Mouse (Mus musculus) heart, embryonic 14.5 days (tissue): Measurements from ENCODE around the gene Gm17067. TPM values are rescaled to one million over a fixed set of nuclear protein-coding genes. Genes with fewer than 3 reads are reported as not detected.
"Not testable (repeated sequence)": the region's sequence is repeated elsewhere in the genome, so short reads cannot be mapped to it uniquely, and the experiment has no call there.

Experiments used
- ATAC-seq: fragments of 200-750 bp; cut with Nextera tagmentation; 2 replicates; pipeline ENCODE4 v1.8.0; 2017; ENCODE audit warnings: low read depth, moderate TSS enrichment; ENCODE audit not compliant: insufficient number of reproducible peaks, insufficient read depth, low FRiP score
- H3K27ac ChIP-seq, 2 experiments: fragments of 200-500 bp in 1 of 2; fragments of 300-500 bp in 1 of 2; sonication (generic) in 1 of 2; replicated peaks in 1 of 2; 2 replicates each; pipeline ENCODE4 v1.5.1; 2012 to 2014; ENCODE audit warnings: low read depth in 2 of 2, low read length in 2 of 2, control low read depth in 1 of 2, mild to moderate bottlenecking in 1 of 2, mixed read lengths in 1 of 2; ENCODE audit not compliant: control insufficient read depth in 1 of 2, insufficient read depth in 1 of 2
- H3K27me3 ChIP-seq: fragments of 300-500 bp; sonication (generic); 2 replicates; pipeline ENCODE4 v1.6.1; 2014; ENCODE audit warnings: mild to moderate bottlenecking, low read length, control low read depth; ENCODE audit not compliant: control insufficient read depth, insufficient read depth
- H3K36me3 ChIP-seq: fragments of 300-500 bp; sonication (generic); 2 replicates; pipeline ENCODE4 v1.6.1; 2014; ENCODE audit warnings: mild to moderate bottlenecking, control low read depth, low read length, mixed read lengths; ENCODE audit not compliant: control insufficient read depth, insufficient read depth
- H3K4me1 ChIP-seq, 2 experiments: fragments of 200-500 bp in 1 of 2; fragments of 300-500 bp in 1 of 2; sonication (generic) in 1 of 2; 2 replicates each; pipeline ENCODE4 v1.6.1; 2012 to 2014; ENCODE audit warnings: low read length in 2 of 2, control low read depth in 1 of 2, mixed read lengths in 1 of 2; ENCODE audit not compliant: control insufficient read depth in 2 of 2, insufficient read depth in 2 of 2
- H3K4me2 ChIP-seq: fragments of 300-500 bp; sonication (generic); 2 replicates; pipeline ENCODE4 v1.6.1; 2014; ENCODE audit warnings: mild to moderate bottlenecking, low read length
- H3K4me3 ChIP-seq, 2 experiments: fragments of 200-500 bp in 1 of 2; fragments of 300-500 bp in 1 of 2; sonication (generic) in 1 of 2; 2 replicates each; pipeline ENCODE4 v1.5.1; 2012 to 2014; ENCODE audit warnings: low read length in 2 of 2, mild to moderate bottlenecking in 2 of 2, control low read depth in 1 of 2, low read depth in 1 of 2, moderate library complexity in 1 of 2; ENCODE audit not compliant: control insufficient read depth in 1 of 2, insufficient read depth in 1 of 2
- H3K9ac ChIP-seq: fragments of 300-500 bp; sonication (generic); 2 replicates; pipeline ENCODE4 v1.6.1; 2014; ENCODE audit warnings: mild to moderate bottlenecking, low read length
- H3K9me3 ChIP-seq: fragments of 300-500 bp; sonication (generic); 2 replicates; pipeline ENCODE4 v1.6.1; 2016; ENCODE audit warnings: low read length, control low read depth; ENCODE audit not compliant: control insufficient read depth
- WGBS: fragments of 180-500 bp; shearing (Covaris S2); extraction: QIAGEN DNeasy Blood & Tissue Kit; methylation state at CpG from one replicate; pipeline ENCODE4 v1.1.7; 2014; 5-methylcytosine and 5-hydroxymethylcytosine counted together
- polyA plus RNA-seq: library from polyadenylated mRNA; unstranded; fragments of >200 nt; fragmentation: Nextera tagmentation; extraction: Ambion mirVana; gene quantifications from 2 replicates; pipeline ENCODE4 v1.2.1, GENCODE M21; 2014

The Gm17067 gene
- polyA plus RNA-seq, 1 experiment from 2014 or later = not detected

GRCm38 (mm10) chr7:42660140-42660539, 66.7 kb downstream of the Gm17067 start:
- not testable (repeated sequence) for H3K4me2 ChIP-seq, H3K9me3 ChIP-seq, H3K4me1 ChIP-seq, H3K27ac ChIP-seq, H3K27me3 ChIP-seq, ATAC-seq, H3K9ac ChIP-seq, H3K4me3 ChIP-seq
- H3K36me3 ChIP-seq = peaks cover 20% of the 10 kb centered on the region
- 62% methylated on average over 5 of the region's 5 CpGs for WGBS

Other genes starting within 250 kb of the Gm17067 start
- 6.3 and 7.1 TPM in 2 replicates for gene Zfp141, start 221.3 kb downstream of the Gm17067 start, polyA plus RNA-seq
- not detected in 2 replicates for gene Gm21028, start 148.4 kb downstream of the Gm17067 start, polyA plus RNA-seq
- gene Zfp977, start 134.5 kb downstream of the Gm17067 start, polyA plus RNA-seq = 1.2 and 1.6 TPM in 2 replicates
- gene Zfp976, start 84.4 kb downstream of the Gm17067 start, polyA plus RNA-seq = 0.73 and 1.9 TPM in 2 replicates
- 5.6 and 7.1 TPM in 2 replicates for gene Zfp975, start 34.3 kb downstream of the Gm17067 start, polyA plus RNA-seq
- not detected in 2 replicates for gene Vmn2r62, start 66.5 kb upstream of the Gm17067 start, polyA plus RNA-seq
- gene Gm2381, start 140.2 kb upstream of the Gm17067 start, polyA plus RNA-seq = not detected in 2 replicates
- gene Vmn2r63, start 206.8 kb upstream of the Gm17067 start, polyA plus RNA-seq = not detected in 2 replicates